Mouse (Mus musculus): ENCODE data around the gene Ptbp3.

Ptbp3 gene

GRCm38 (mm10) chr4:59465449-59465848, 83.7 kb downstream of the Ptbp3 start:
- DNase-seq: no peak

- DNase-seq: no peak
Observed at GRCm38 (mm10) chr4:59464661-59465060, 84.5 kb downstream of the Ptbp3 start.

DNA sequence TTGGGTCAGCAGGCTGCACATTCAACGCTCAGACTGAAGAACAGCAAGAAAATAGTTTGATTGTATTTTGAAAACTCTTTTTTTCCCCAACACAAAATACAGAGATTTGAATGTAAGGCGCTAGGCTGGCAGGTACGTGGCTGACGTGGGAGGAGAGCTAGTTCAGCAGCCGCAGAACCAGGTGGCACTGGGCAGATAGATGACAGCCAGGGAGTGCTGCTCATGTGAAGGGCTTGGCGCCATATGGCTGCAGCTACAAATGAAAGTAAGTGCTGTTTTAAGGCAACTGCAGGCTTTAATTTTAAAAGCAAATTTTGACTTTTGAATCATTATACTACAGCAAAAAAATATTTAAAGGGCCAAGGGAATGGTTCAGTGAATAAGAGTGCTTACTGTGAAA, 86.7 kb downstream of the Ptbp3 start:
- DNase-seq: peak; percentile 76

DNA sequence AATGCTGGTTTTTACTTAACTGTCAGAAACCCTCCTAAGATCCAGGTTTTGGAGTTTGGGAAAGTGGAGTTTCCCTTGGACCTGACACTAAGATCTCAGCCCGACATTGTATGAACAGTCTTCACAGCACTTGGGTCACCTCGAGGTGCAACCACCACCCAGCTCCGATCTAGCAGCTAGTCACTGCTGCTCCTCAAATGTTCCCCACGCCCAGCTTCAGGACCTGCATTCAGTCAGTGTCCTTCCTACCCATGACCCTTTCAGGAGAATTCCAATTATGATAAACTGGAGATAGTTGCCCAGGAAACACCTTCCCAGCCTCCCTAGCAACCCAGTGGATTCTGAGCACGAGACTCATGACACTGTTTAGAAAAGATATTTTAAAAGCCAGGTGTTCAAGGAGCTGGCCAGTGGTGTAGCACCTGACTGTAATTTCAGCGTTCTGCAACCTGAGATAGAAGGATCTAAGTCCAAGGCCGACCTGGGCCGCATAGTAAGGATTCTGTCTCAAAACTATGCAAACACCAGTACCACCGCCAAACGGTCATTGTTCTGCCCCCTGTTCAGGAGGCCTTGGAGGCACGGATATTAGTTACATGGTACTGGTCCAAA, 87.9 kb downstream of the Ptbp3 start:
- no peak for DNase-seq

DNA sequence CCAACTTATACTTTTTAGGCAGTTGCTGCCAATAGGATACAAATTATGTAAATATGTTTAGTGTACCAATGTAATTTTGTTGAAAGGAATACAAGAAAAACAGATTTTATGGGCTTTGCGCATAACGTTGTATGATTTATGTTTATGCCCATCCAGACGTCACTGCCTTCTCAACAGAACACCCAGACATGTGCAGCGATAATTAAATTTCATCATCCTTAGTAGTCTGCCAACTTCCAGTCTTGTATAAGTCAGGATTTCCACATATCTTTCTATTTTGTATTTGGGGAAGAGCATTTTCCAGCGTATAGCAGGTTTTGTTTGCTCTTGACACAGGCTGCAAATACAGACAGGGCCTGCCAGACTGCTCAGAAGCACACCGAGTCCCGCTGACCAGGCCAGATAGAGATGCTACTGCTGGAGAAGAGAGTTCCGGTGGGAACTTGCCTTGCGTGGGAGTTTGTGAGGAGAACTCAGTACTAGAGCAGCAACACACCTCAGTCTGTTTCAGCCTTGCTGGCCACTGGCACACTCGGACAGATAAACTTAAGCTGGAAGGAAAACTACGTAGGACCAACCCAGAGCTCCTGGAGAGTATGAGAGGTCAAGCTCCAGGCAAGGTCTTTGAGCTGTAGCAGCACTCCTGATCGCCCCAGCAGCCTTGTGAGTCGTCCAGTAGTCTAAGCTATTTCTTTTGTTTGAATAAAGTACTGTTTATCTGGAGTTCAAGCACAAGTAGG, 89.8 kb downstream of the Ptbp3 start:
- DNase-seq: no peak

GRCm38 (mm10) chr4:59457941-59458340, 91.2 kb downstream of the Ptbp3 start:
- DNase-seq: no peak

DNA sequence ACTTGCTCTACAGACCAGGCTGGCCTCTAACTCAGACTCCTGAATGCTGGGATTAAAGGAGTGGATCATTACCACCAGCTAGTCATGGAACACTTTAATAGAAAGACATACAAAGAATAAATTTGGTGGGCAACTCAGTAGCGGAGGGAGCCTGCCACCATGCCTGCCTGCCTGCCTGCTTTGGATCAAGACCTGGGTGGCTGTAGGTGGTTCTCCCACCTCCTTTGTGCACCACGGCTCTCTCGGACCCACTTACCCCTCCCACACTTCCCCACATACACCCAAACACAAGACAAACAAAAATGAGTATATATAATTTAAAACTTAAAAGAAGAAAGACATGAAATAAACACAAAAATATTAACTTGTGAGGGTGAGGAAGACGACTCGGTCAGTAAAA, 92.1 kb downstream of the Ptbp3 start:
- no peak for DNase-seq

GRCm38 (mm10) chr4:59455465-59455864, 93.7 kb downstream of the Ptbp3 start:
- no peak for DNase-seq

GRCm38 (mm10) chr4:59454046-59454445, 95.1 kb downstream of the Ptbp3 start:
- no peak for DNase-seq

DNA sequence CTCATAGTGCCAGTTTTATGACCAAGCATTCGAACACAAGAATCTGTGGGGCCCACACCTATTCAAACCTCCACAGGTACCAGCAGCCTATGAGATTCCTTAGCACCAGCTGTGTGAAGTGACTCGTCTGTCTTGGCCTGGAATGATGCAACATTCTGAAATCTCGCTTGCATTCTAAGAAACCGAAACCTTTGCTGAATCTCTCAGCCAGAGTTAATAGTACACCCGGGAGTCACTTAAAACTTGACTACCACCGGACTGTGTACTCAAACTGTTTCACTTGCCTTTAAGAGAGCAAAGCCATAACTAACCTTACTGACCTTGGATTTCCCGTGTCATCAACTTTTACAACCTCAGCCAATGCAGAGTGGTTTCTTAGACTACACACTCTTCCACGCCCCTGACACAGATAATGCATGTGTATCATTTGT, 96.6 kb downstream of the Ptbp3 start:
- DNase-seq: no peak

DNA sequence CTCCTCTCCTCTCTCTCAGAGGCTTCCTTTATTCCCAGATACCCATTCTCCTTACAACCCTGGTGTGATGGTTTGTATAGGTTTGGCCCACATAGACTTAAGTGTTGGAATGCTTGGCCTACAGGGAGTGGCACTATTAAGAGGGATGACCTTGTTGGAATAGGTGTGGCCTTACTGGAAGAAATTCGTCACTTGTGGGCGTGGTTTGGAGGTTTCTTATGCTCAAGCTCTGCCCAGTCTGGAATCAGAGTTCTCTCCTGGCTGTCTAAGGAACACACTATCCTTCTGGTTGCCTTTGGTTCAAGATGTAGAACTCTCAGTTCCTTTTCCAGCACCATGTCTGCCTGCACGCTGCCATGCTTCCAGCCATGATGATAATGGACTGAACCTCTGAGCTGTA, 98.3 kb downstream of the Ptbp3 start:
- DNase-seq: no peak

DNA sequence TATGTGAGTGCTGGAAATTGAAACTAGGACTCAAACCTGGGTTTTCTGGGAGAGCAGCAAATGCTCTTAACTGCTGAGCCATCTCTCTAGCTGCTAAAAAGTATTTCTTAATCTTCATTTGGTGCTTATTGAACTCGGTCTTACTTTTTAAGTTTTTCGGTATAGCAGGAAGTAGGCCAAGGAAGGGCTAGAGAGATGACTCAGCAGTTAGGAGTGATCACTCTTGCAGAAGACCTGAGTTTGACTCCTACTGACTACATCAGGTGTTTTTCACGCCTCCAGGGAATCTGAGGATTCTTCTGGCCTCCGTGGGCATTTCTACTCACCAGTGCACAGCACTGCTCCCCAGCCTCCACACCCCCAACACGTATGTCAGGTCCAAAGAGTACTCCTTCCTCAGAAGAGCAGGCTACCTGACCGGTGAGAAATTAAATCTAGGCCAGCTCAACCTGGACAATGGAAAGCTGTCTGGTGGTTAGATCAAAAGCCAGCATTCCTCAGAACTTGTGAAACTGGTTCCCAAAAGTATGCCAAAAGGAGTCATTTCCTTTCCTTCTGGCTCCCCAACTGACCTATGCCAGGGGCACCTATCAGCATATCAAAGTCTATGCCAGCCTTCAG, 98.8 kb downstream of the Ptbp3 start:
- no peak for DNase-seq

- no peak for DNase-seq
Observed at GRCm38 (mm10) chr4:59447296-59447695, 101.9 kb downstream of the Ptbp3 start.

DNA sequence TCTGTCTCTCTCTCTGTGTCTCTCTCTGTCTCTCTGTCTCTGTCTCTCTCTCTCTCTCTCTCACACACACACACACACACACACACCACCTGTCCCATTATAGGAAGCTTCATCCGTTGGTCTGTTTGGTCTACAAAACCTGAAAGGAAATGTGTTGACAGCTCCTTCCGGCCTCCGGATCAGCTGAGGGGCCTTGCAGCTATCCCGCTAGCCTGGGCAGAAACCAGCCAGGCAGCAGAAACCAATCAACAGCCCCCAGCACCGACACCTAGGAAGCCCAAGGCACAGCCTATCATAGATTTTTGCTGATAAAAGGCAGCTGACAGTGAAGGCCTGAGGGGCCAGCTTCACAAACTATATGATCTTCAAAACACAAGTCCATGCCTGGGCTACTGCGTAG, 103.6 kb downstream of the Ptbp3 start:
- DNase-seq: no peak

DNA sequence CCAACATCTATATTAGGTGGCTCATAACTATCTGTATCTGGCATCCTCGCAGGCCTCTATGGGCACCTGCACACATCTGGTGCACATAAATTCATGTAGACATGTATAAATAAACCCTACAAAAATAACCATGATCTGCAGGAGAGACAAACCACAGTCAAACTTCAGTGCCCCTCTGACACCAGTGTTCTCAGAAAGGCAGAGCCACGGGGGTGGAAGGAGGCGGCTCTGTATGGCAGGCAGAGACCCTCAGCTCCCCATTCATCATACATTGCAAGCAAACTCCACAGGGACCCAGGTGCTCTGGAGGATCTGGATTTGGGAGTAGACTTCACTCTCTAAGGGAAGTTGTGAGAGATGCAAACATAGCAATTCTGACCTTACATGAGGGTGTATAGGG, 104.2 kb downstream of the Ptbp3 start:
- DNase-seq: no peak

GRCm38 (mm10) chr4:59444085-59444484, 105.1 kb downstream of the Ptbp3 start:
- DNase-seq: no peak

GRCm38 (mm10) chr4:59441265-59441664, 107.9 kb downstream of the Ptbp3 start:
- no peak for DNase-seq

DNA sequence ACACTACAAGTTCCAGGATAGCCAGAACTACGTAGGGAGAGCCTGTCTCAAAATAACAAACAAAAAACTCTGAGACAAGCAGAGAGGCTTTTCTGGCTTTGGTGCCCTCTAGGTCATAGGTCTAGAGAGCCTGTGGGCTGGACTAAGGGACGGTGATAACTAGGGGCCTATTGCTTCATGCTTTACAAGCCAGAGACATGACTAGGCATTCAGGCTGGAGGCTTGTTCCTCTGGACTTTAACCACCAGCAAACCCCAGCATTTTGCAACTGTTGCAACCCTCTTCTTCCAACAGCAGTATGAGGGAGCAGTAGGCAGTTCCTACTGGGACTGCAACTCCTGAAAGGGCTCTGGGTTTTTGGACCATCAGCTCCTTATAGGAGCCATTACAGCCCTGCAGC, 109.2 kb downstream of the Ptbp3 start:
- no peak for DNase-seq

- no peak for DNase-seq
Observed at GRCm38 (mm10) chr4:59439041-59439440, 110.1 kb downstream of the Ptbp3 start.

DNA sequence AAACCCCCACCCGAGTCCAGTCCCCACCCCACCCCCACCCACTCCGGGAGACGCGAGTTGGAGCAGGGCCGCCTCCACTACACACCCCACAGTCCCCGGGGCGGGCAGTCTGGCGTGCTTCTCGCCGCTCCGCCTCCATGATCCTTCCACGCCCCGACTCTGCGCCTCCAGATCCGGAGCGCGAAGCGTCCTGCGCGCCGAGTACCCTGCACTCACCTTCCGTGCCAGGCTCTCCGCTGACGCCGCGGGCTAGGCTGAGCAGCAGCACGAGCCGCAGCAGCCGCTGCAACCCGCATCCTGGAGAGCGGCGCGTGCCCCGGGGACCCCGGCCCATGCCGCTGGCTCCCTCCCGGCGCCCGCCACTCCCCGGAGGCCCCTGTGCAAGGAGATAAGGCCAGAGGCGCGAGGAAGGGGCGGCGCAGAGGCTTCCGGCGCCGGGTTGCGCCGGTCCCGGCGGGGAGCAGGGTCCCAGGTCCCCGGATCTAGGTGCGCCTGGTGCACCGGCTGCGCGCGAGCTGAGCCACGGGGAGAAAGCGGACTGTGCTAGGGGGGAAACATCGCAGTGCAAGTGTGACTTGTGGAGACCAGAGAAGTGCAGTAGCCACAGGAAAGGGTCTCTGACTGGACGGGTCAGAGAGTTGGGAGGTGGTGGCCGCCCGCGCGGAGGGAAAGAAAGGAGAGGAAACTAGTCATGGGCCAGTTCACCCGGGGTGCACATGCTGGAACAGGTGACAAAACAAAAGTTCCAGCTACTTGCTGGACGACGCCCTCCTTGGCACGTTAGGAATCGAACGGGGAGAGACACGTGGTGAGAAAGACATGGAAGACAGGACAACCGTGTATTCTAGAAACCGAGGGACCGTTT, 110.9 kb downstream of the Ptbp3 start, which contains the start of gene Susd1:
Gene Susd1, minus strand, starts transcription at position 644 of the 865 bp plus-strand sequence.
- peak; percentile 70 for DNase-seq

DNA sequence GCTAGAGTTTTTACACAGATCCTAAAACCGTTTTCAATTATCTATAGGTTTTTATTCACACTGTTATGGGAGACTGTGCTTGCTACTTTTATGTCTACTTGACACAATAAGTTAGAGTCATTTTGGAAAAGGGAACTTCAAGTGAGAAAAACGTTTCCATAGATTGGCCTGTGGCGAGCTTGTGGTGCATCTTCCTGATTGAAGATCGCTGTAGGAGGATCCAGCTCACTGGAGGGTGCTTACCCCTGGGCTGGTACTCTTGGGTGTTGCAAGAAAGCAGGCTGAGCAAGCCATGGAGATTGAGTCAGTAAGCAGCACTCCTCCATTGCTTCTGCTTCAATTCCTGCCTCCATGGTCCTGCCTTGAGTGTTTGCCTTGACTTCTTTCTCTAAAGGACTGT, 113.2 kb downstream of the Ptbp3 start:
- DNase-seq: no peak

DNA sequence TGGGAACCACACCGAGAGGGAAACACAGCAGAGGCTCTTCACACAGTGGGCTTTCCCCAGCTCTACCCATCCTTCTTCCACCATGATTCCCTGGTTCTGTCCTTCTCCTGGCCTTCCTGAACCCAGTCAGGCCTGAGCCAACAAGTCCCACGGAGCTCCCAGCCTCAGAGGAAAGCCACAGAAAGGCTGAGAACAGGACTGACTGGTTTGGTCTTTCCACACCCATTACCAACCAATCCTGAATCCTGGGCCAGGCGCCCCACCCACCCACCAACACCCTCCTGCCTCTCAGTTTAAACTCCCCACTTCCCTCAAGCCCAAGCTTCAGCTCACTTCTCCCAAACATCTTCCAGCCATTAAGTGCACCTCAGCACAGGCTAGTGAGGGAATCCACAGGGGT, 115.1 kb downstream of the Ptbp3 start:
- no peak for DNase-seq

- DNase-seq: no peak
Observed at GRCm38 (mm10) chr4:59429128-59429527, 120.0 kb downstream of the Ptbp3 start.

Data from right cerebral cortex, postnatal 25 days (tissue).